Mouse (Mus musculus): Measurements from ENCODE around the gene Usp18. TPM values are rescaled to one million over a fixed set of nuclear protein-coding genes. Genes with fewer than 3 reads are reported as not detected.
A peak's percentile ranks its signal among the peaks of the same experiment; 100 is the strongest.

Gene Usp18
- total RNA-seq, 2 experiments from 2014 or later = 19.1 to 29.3 TPM

DNA sequence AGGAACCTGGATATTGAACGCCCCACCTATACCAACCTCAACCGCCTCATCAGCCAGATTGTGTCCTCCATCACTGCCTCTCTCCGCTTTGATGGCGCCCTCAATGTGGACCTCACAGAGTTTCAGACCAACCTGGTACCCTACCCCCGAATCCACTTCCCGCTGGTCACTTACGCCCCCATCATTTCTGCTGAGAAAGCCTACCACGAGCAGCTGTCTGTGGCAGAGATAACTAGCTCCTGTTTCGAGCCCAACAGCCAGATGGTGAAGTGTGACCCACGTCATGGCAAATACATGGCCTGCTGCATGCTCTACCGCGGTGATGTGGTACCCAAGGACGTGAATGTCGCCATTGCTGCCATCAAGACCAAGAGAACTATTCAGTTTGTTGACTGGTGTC is 22.7 kb upstream of the Usp18 start:
- ATAC-seq (replicated peaks; ENCODE audit: low FRiP score, poor library complexity, severe bottlenecking) = no peak

DNA sequence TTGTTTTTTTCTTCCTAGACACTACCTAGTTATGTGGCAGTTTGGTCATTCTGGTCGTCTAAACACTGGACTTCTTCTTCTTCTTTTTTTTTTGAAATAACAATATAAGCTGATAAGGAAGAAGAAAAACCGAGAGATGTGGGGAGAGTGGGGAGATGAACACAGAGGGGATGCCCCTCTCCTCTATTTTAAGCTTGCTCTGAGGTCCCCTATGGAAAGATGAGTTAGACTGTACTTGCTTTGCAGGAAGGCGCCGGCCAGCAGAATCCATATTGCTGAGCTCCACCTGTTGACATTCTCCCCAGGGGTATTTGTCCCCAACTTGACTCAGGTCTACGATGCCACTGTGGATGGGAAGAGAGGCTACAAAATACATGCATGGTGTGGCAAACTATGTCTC is 21.6 kb upstream of the Usp18 start:
- ATAC-seq (replicated peaks; ENCODE audit: low FRiP score, poor library complexity, severe bottlenecking) = no peak

DNA sequence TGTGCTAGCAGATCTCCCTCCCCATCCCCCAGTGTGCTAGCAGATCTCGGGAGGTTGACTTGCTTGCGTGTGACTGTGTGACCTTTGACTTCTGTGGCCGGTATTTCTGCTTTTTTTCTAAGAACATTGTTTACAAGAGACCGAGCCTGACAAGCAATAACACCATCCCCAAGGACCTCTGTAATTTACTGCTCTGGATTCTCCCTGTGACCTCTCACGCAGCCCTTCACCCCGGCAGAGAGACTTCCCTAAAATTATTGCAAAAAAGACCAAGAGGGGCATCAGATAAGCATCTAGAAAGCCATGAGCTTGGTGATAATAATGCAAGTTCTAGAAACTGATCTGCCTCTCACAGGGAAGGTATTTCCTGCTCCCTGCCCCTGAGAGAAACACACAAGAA is 20.7 kb upstream of the Usp18 start:
- no peak for ATAC-seq (replicated peaks; ENCODE audit: low FRiP score, poor library complexity, severe bottlenecking)

DNA sequence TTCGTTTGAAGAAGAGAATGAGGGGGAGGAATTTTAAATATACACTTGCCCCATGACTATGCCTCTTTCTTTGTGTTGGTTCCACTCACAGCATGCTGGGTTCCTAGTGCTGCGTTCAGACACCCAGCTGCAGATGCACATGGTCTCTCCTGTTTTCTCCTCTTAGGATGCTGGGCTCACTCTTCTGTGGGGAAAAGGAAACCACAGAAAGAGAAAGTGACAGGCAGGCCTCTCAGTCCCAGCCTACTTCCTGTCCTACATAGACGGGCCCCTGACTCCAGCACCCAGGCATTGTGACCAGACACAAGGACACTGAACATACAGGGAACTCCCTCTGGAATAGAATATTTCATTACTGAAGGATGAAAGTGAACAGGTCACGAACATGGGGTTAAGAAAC is 19.7 kb upstream of the Usp18 start:
- ATAC-seq (replicated peaks; ENCODE audit: low FRiP score, poor library complexity, severe bottlenecking) = no peak

DNA sequence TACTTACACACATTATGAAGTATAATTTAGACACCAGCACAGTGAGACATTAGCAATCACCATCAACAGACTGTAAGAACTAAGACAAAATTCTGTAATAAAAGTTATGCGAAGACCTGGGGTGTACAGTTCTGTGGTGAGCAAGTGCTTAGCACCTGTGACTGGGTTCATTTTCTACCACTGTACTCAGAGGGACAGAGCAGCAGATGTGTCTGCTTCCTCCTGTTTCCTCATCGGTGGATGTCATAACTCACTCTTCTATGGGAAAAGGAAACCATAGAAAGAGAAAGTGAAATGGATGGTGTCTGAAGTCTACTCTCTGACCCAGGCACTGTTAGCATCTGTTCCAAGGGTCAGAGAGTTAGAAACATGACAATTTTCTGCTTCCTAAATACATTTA is 19.0 kb upstream of the Usp18 start:
- ATAC-seq (replicated peaks; ENCODE audit: low FRiP score, poor library complexity, severe bottlenecking) = no peak

DNA sequence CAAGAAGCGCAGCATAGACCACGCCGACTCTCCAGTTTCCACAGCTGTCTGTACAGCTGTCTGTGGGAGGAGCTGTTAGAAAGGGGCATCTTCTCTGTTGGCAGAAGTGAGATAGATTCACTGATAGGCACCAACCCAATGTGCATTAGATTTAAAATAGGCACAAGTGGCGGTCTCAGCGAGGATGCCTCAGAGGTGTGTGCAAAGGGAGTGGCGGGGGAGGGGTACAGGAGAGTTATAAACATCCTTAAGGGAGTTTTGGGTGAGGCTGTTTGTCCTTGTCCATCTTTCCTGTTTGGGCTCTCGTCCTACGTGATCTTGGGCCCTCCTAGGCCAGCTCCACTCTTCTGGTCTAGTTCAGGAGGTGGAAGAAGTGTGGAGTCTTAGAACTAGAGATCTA is 17.3 kb upstream of the Usp18 start:
- ATAC-seq (replicated peaks; ENCODE audit: low FRiP score, poor library complexity, severe bottlenecking) = no peak

DNA sequence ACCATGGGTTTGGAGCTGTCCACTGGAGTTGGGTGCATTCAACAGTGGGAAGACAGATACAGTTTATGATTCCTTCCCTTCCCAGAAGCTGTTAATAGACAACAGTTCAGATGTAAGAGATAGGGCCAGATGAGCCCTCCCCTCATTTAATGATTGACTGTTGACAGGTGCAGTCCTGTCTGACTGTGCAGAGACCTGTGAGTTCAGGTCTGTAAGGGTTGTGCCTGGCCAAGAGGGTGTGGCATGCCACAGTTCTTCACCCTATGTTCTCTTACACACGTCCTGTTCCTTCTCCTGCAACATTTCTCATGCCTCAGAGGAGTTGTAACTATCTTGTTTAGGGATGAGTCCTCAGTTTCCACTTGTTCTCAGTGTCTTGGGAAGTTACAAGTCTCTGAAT is 13.1 kb upstream of the Usp18 start:
- no peak for ATAC-seq (replicated peaks; ENCODE audit: low FRiP score, poor library complexity, severe bottlenecking)

DNA sequence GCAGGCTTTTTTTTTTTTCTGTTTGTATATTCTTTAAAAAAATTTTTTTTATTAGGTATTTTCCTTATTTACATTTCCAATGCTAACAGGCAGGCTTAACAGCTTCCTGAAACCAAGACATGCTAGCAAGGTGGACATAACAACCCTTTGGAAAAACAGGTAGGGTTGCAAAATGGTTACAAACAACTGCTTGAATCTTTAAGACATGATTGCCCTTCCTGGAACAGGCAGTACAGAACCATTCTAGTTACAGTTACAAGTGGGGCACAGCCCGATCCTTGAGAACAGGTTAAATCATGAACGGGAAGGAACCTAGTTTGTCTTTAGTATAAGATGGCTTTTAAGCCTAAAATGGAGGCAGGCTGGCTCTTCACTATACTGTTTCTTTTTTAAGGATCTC is 9.3 kb upstream of the Usp18 start:
- ATAC-seq (replicated peaks; ENCODE audit: low FRiP score, poor library complexity, severe bottlenecking) = no peak

DNA sequence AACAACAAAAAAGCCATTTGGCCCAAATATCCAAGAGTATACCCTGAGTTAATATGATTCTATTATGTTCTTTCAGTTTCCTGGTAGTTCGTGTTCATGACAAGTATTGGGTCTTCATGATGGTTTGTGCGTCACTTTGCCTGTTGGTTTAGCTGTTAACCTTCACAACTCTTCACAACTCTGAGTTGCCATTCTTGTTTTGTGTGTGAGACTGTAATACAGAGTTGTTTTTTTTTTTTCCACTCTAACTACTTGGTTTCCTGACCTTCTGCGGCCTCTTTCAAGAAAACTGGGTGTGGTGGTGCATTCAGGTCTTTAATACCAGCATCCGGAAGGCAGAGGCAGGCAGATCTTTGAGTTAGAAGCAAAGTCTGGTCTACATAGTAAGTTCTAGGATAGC is 7.5 kb upstream of the Usp18 start:
- no peak for ATAC-seq (replicated peaks; ENCODE audit: low FRiP score, poor library complexity, severe bottlenecking)

DNA sequence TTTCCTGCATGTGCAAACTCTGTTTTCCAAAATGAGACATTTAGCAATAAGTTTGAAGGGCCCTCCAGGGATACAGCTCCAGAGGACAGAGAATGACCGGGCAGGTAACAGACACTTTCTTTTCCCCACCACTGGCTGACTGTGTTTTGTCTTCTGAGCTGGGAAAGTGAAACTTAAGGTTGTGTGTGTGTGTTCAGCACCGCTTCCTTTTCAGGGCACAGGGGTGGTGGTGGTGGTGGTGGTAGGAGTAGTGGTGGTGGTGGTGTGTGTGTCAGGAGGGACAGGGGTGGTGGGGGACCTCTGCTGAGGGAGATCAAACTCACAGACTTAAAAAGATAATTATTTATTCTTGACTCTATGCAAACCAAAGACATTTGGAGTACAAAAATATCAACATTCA is 3.9 kb upstream of the Usp18 start:
- no peak for ATAC-seq (replicated peaks; ENCODE audit: low FRiP score, poor library complexity, severe bottlenecking)

DNA sequence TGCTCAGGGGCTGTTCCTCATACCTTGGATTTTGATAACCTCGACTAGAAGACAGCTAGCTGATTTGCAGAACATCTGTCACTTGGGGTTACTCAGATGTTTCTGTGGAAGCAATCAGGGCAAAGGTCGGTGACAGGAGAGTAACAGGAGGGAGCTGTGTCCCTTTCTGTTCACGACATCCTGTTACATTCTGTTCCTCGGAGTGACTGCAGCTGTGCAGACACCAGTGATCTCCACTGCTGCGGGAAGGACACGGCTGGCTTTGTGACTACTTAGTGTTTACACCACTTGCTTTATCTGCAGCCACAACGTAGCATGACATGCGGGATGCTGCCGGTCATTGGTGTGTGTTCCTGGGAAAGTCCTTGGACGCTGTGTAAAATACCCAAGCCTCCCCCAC is 2.5 kb upstream of the Usp18 start:
- no peak for ATAC-seq (replicated peaks; ENCODE audit: low FRiP score, poor library complexity, severe bottlenecking)

DNA sequence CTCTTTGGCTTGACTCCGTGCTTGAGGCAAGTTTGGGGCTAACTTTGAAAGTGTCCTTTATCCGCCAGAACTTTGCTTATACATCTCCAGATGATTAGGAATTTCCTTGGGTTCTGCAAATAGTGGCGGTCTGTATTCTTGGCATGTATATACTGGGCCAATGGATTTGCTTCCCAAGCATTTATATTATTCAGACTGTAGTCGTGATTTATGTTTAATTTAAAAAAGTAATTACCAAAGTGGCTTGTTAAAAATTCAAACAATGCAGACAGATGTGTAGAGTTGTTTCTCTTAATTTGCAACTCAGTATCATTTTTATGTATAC is 293 bp downstream of the Usp18 start:
- ATAC-seq (replicated peaks; ENCODE audit: low FRiP score, poor library complexity, severe bottlenecking) = peak; percentile 7; the same call in 1 of the 2 replicates

DNA sequence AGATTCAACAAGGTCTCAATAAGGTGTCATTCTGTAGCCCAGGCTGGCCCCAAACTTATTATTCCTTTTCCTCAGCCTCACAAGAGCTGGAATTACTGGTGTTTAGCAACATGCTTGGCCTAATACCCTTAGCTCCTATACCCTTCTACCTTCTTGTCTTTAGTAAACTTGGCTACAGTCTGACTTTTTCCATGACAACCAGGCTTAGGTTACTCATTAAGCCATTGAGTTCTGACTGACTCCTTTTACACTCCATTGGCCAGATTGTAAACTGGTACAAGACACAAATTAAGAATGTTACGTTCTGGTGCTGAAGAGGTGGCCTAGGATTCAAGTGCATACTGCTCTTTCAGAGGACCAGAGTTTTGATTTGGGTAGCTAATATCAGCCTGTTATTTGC is 4.7 kb downstream of the Usp18 start:
- ATAC-seq (replicated peaks; ENCODE audit: low FRiP score, poor library complexity, severe bottlenecking) = no peak

DNA sequence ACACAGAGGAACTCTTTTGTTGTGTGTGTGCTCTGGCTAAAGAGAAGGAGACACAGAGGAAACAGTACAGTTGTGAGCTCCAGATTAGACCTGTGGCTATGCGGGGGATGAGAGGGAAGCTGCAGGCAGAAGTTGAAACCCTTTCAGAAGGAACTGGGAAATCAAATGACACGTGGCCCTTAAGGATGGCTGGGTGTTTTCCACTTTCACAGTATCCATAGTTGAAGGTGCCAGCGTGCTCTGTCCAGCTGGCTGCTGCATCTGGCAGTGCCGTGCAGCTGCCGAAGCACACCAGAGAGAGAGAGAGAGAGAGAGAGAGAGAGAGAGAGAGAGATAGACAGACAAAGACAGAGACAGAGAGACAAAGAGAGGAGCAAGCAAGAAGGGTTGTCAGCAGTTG is 5.5 kb downstream of the Usp18 start:
- no peak for ATAC-seq (replicated peaks; ENCODE audit: low FRiP score, poor library complexity, severe bottlenecking)

DNA sequence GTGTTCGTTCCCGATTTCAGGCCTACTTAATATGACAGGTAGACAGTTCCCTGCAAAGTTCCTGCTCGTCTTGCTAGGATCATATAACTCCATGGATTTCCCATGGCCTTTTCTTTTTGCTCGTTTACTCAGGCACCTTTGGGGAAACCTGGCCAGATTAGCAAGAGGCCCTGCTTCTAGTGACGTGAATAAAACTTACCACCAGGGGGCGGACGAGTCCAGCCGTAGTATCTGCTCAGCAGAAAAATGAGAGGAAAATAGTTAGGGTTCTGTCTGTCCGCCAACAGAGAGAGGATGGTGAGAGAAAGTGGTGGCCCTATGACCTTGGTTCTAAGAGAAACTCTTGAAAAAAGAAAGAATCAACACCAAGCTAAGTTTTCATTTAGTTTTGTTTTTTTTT is 14.8 kb downstream of the Usp18 start:
- ATAC-seq (replicated peaks; ENCODE audit: low FRiP score, poor library complexity, severe bottlenecking) = peak; percentile 79; the same call in 1 of the 2 replicates

DNA sequence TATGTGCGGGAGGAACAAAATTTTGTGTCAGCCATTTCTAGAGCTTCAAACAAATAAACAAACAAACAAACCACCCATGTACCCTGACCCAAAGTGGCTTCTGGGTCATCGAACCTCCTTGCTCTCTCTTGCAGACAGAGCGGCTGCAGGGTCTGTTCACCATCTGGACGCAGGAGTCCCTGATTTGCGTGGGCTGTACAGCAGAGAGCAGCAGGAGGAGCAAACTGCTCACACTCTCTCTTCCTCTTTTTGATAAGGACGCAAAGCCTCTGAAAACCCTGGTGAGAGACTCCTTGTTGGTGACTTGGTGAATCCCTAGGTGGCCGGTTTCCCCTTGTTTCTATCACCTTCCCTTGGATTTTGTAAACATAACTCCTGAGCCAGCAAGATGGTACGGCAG is 15.5 kb downstream of the Usp18 start:
- ATAC-seq (replicated peaks; ENCODE audit: low FRiP score, poor library complexity, severe bottlenecking) = no peak

DNA sequence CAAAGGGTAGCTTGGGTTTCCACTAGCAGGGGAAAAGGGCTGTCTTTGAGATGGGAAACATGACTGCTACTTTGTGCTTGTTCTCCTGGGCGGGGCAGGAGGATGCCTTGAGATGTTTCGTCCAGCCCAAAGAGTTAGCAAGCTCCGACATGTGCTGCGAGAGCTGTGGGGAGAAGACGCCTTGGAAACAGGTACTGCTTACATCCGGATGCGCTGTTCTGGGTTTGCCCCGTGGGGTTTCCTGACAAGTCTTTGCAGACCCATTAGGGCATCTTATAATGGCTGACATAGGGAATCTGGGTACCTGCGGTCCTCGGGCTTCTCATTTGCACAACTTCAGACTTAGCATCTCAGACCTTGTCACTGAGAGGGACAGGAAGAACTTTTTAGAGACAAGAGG is 16.3 kb downstream of the Usp18 start:
- ATAC-seq (replicated peaks; ENCODE audit: low FRiP score, poor library complexity, severe bottlenecking) = no peak

DNA sequence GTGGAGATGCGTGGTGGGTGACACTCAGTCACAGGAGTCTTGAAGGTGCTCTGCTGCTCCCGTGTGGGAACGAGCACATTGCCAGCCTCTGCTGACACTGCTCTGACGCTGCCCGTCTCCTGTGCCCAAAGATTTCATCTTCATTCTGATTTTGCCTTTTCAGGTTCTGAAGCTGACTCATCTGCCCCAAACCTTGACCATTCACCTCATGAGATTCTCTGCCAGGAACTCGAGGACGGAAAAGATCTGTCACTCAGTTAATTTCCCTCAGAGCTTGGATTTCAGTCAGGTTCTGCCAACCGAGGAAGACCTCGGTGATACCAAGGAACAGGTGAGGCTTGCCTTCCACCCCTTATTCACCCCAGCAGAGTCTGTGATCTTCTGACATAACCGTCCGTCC is 16.8 kb downstream of the Usp18 start:
- no peak for ATAC-seq (replicated peaks; ENCODE audit: low FRiP score, poor library complexity, severe bottlenecking)

DNA sequence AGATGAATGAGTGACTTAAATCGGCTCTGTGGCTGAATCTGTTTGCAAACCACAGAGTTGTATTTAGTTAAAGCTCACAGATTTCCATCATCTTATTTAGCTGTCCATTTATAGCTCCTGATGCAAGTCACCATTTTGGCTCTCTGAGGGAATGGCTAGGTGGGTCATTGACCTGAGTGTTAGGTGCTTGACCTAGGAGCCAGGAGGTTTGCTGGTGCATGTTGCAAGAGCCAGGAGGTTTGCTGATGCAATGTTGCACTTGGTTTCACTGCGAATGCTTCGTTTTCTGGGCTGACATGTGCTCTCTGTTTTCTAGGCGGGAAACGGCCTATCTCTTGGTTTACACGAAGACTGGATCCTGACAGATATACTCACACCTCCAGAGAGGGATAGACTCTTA is 24.4 kb downstream of the Usp18 start:
- no peak for ATAC-seq (replicated peaks; ENCODE audit: low FRiP score, poor library complexity, severe bottlenecking)

DNA sequence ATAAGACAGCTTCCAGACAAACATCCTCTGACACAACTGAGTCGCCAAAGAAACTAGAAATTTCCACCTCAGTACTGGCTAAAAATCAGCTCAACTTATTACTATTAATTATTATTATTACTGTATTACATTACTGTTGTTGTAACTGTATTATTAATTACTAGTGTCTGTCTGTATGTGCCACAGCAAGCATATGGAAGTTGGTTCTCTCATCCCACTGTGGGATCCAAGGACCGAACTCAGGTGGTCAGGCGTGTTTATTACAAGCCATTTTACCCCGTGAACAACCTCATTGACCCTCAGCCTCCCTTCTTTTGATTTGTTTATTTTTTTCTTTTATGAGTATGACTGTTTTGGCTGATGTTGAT is 26.0 kb downstream of the Usp18 start:
- ATAC-seq (replicated peaks; ENCODE audit: low FRiP score, poor library complexity, severe bottlenecking) = no peak

DNA sequence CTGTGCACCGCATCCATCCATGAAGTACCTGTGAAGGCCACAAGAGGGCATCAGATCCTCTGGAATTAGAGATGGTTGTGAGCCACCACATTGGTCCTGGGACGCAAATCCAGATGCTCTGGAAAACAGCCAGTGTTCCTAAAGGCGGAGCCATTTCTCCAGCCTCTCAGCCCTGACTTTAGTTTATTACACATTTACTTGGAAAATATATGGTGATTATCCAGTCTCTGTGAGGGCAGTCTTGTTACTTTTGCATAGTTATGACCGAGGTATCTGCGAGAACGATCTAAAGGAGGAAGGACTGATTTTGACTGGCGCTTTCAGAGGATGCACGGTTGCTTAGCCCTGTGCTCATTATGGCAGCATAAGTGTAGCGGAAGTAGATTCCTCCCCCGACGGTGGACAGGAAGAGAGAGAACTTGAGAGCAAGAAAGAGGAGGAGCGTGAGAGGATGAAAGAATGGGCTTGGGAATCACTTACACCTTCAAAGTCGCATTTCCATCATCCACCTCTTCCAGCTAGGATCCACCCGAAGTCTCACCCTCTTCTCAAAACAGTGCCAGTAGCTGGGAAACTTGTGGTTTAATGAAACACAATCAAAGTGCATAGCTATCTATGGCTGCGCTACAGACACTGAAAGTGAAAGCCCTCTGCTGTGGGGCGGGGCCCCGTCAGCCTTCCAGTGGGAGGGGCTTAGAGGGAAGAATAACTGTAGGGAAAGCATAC is 26.5 kb downstream of the Usp18 start:
- peak; percentile 95 for ATAC-seq (replicated peaks; ENCODE audit: low FRiP score, poor library complexity, severe bottlenecking)

DNA sequence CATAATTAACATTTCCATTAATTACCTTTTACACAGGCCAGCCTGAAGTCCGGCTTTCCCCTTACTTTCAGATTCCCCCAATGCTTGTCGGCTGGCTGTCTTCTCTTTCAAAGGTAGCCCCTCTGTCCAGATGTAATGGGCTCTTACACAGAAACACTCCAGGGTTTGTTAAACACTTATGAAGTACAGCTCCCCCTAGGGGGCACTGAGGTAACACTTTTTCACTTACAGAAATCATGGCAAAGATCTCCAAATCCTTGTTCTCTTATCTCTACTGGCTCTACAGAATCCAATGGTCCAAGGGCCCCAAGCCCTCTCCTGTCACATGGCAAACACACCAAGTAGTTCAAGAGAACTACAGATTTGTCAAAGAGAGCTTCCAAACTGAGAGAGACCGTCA is 28.6 kb downstream of the Usp18 start:
- no peak for ATAC-seq (replicated peaks; ENCODE audit: low FRiP score, poor library complexity, severe bottlenecking)

DNA sequence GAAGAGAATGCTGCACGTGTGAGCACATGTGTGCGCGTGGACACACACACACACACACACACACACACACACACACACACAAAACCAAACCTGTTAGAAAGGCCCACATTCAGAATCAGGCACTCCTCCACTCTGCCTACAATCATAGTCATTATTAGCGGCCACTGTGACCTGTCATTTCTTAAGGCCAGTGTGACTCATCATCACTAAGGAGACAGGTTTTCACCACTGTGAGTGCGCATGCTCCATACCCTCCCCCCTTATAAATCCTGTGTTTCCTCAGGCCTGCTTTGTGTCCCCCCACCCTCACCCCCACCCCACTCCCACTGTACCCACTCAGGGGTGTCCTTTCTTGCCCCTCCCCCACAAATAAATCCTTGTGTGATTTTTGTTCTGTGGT is 38.4 kb downstream of the Usp18 start:
- ATAC-seq (replicated peaks; ENCODE audit: low FRiP score, poor library complexity, severe bottlenecking) = no peak
